19 mouse cellular contexts compared by ENCODE assay signal in genomic region chr11:112346089-112346488, GRCm38 (mm10).
DNase-seq lines count a peak whose midpoint lies in the region; ATAC-seq and TF ChIP-seq lines count a peak whose summit lies in the region.
"Had no signal": no experiment of that assay in that cellular context is flagged by ENCODE, and none has a peak within 500 bp of the region (broad histone marks: within the 10 kb centered on the region; RNA-seq: fewer than 3 reads in every experiment).

No protein-coding gene starts in this region.

- no peak for TF ChIP-seq CTCF in intestine, postnatal 0 days (IDR thresholded peaks at IDR 0.05; ENCODE audit: low read depth)
- no peak for TF ChIP-seq CTCF in midbrain, postnatal 0 days (IDR thresholded peaks at IDR 0.05)

- no peak overlapping the region for H3K9ac ChIP-seq in intestine, embryonic 15.5 days
- no peak overlapping the region for H3K9ac ChIP-seq in intestine, embryonic 16.5 days (ENCODE audit: low read depth, low read length)
- no peak overlapping the region for H3K9ac ChIP-seq in intestine, postnatal 0 days (ENCODE audit: low read depth, low read length)
- no peak overlapping the region for H3K9ac ChIP-seq in midbrain, postnatal 0 days (replicated peaks; ENCODE audit: low read length, poor library complexity, severe bottlenecking)

- H3K9me3 ChIP-seq in intestine, embryonic 15.5 days, result no peaks in the 10 kb centered on the region
- no peaks in the 10 kb centered on the region for H3K9me3 ChIP-seq in intestine, embryonic 16.5 days (ENCODE audit: control insufficient read depth, low read length)
- H3K9me3 ChIP-seq in intestine, postnatal 0 days (ENCODE audit: control insufficient read depth), result no peaks in the 10 kb centered on the region
- no peaks in the 10 kb centered on the region for H3K9me3 ChIP-seq in midbrain, postnatal 0 days (ENCODE audit: low read length)

- H3K4me2 ChIP-seq in intestine, embryonic 15.5 days (replicated peaks), result no peak overlapping the region
- H3K4me2 ChIP-seq in intestine, embryonic 16.5 days (ENCODE audit: low read depth, low read length), result no peak overlapping the region
- peak overlapping the region; percentile 17 for H3K4me2 ChIP-seq in intestine, postnatal 0 days (replicated peaks; ENCODE audit: low read depth)
- no peak overlapping the region for H3K4me2 ChIP-seq in midbrain, postnatal 0 days (ENCODE audit: low read depth, low read length, poor library complexity, severe bottlenecking)

- no peaks in the 10 kb centered on the region for H3K36me3 ChIP-seq in intestine, embryonic 15.5 days
- H3K36me3 ChIP-seq in intestine, embryonic 16.5 days (ENCODE audit: control insufficient read depth, insufficient read depth, low read length), result no peaks in the 10 kb centered on the region
- no peaks in the 10 kb centered on the region for H3K36me3 ChIP-seq in intestine, postnatal 0 days (ENCODE audit: control insufficient read depth, insufficient read depth)
- H3K36me3 ChIP-seq in midbrain, postnatal 0 days (ENCODE audit: insufficient read depth, low read length), result no peaks in the 10 kb centered on the region
- H3K36me3 ChIP-seq: G1E had no signal

- no peak overlapping the region for H3K27ac ChIP-seq in intestine, embryonic 15.5 days
- no peak overlapping the region for H3K27ac ChIP-seq in intestine, embryonic 16.5 days (ENCODE audit: low read length)
- H3K27ac ChIP-seq in intestine, postnatal 0 days (ENCODE audit: low read depth, low read length), result no peak overlapping the region; the same call in none of the 2 replicates
- no peak overlapping the region for H3K27ac ChIP-seq in midbrain, postnatal 0 days (ENCODE audit: low read depth, low read length)

- DNase-seq in gastrocnemius, postnatal 25 days, result no peak
- DNase-seq in midbrain, postnatal 0 days (ENCODE audit: low spot score), result no peak
- no peak for DNase-seq in right cerebral cortex, postnatal 10 days (ENCODE audit: low spot score in 2 of 2)
- DNase-seq: adrenal gland, adult 8-10 months; adrenal gland, postnatal 10 days; adrenal gland, postnatal 14 days; adrenal gland, postnatal 25 days; B cell, adult 2 months; cerebellum, adult 11 months; cerebellum, adult 11-12 months; cerebellum, adult 18-20 months had no signal

- no peaks in the 10 kb centered on the region for H3K4me1 ChIP-seq in intestine, embryonic 15.5 days (replicated peaks)
- peaks cover 3% of the 10 kb centered on the region; the same call in 1 of the 2 replicates for H3K4me1 ChIP-seq in intestine, embryonic 16.5 days (ENCODE audit: control insufficient read depth, insufficient read depth, low read length)
- H3K4me1 ChIP-seq in intestine, postnatal 0 days (replicated peaks; ENCODE audit: control insufficient read depth, insufficient read depth, low read length), result no peaks in the 10 kb centered on the region
- no peaks in the 10 kb centered on the region for H3K4me1 ChIP-seq in midbrain, postnatal 0 days (ENCODE audit: insufficient read depth, low read length)

- no peak overlapping the region for H3K4me3 ChIP-seq in intestine, embryonic 15.5 days (replicated peaks)
- H3K4me3 ChIP-seq in intestine, embryonic 16.5 days (ENCODE audit: low read length), result no peak overlapping the region
- no peak overlapping the region for H3K4me3 ChIP-seq in intestine, postnatal 0 days (ENCODE audit: low read depth, low read length)
- no peak overlapping the region for H3K4me3 ChIP-seq in midbrain, postnatal 0 days (ENCODE audit: low read depth, low read length)

- WGBS in intestine, embryonic 15.5 days, result 53% methylated on average over 3 of the region's 3 CpGs
- WGBS in intestine, embryonic 16.5 days, result 59% methylated on average over 3 of the region's 3 CpGs
- WGBS in intestine, postnatal 0 days, result 45% methylated on average over 3 of the region's 3 CpGs
- WGBS in midbrain, postnatal 0 days, result 80% methylated on average over 3 of the region's 3 CpGs

- H3K27me3 ChIP-seq in intestine, embryonic 15.5 days (replicated peaks), result no peaks in the 10 kb centered on the region
- no peaks in the 10 kb centered on the region for H3K27me3 ChIP-seq in intestine, embryonic 16.5 days (replicated peaks; ENCODE audit: control insufficient read depth, insufficient read depth, low read length)
- H3K27me3 ChIP-seq in intestine, postnatal 0 days (replicated peaks; ENCODE audit: control insufficient read depth, insufficient read depth, low read length), result no peaks in the 10 kb centered on the region
- H3K27me3 ChIP-seq in midbrain, postnatal 0 days (ENCODE audit: insufficient read depth, low read length), result no peaks in the 10 kb centered on the region
- H3K27me3 ChIP-seq: CH12.LX, Patski had no signal

- ATAC-seq in intestine, embryonic 15.5 days, result peak; percentile 88
- ATAC-seq in intestine, embryonic 16.5 days, result peak; percentile 90
- ATAC-seq in intestine, postnatal 0 days, result peak; percentile 79
- no peak for ATAC-seq in midbrain, postnatal 0 days (ENCODE audit: low FRiP score)
- ATAC-seq: activated CD4-positive, CD25-positive, alpha-beta regulatory T cell, adult 4 months; CD4-positive, CD25-positive, alpha-beta regulatory T cell, adult 4 months; Patski had no signal
